Mouse (Mus musculus): Measurements from ENCODE around the gene Cdyl.

DNA sequence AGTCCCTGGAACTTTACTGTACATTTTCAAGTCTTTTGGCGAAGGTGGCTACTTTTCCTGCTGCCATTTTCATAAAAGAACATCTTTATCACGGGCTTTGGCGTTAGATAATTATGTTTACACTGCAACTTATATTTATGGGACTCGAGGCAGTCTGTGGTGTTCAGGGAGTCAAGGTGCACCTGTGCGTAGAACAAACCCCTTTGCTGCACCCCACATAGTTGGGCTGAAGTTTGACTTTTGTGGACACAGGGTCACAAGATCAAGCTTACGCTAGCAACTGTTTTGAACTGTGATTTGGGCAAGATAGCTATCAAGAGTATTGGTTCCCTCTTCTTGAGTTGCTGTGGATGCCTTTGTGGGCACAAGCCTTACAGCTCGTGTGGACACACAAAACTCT, 140.6 kb downstream of the Cdyl start:
- TF ChIP-seq CTCF (IDR thresholded peaks at IDR 0.05; ENCODE audit: control insufficient read depth, insufficient read depth, insufficient replicate concordance, low read depth, low read length) (no peak), POLR2A (IDR thresholded peaks at IDR 0.05; ENCODE audit: control insufficient read depth, low read depth, low read length) (no peak)

Measured in testis, adult 2 months (tissue).